In the genomic region with DNA sequence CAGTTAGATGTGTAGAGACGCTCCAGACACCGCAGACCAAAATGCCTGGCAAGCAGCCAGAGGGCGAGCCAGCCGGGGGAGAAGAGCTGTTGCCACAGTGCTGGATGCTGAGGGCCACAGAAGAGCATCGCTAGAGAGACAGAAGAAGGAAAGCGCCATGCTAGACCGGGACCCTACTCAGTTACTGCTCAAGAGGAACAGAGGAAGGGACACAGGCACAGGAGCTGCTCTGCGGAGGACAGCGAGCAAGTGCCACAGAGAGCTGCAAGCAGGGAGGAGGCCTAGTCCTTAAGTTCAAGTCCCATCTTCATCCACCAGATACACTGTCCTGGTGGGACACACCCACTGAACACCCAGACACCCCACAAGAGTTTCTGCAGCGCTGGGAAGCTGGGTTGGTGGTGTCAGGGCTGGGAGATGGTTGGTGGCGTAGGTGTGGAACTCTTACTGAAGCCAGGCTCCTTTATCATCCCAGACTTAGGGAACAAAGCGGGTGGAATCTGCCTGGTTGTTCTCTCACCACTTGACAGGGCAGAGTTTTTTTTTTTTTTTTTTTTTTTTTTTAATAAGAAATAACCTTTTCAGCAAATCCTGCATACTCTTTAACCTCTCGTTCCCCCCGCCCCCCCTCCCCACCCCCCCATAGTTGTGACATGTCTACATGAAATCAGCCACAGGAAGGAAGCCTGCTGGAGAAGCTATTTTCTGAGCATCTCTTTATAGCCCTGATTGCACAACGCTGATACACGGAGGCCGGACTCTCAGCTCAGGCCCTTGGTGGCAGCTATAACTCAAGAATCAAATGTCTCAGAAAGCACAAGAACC, we compare ENCODE assay signal across 9 mouse cellular contexts. TPM values are rescaled to one million over a fixed set of nuclear protein-coding genes. Genes with fewer than 3 reads are reported as not detected.
A peak's percentile ranks its signal among the peaks of the same experiment; 100 is the strongest.
DNase-seq lines count a peak whose midpoint lies in the region; ATAC-seq lines count a peak whose summit lies in the region.
"Had no signal": no experiment of that assay in that cellular context is flagged by ENCODE, and none has a peak within 500 bp of the region (broad histone marks: within the 10 kb centered on the region; RNA-seq: fewer than 3 reads in every experiment).

No protein-coding gene starts in this region.

- H3K4me1 ChIP-seq in heart, embryonic 11.5 days (ENCODE audit: control insufficient read depth, insufficient read depth, low read length), result peaks cover 14% of the 10 kb centered on the region

- no peaks in the 10 kb centered on the region for H3K27me3 ChIP-seq in heart, embryonic 11.5 days (ENCODE audit: control insufficient read depth, insufficient read depth, low read length)

- H3K79me2 ChIP-seq in macrophage (ENCODE audit: inconsistent target), result no peaks in the 10 kb centered on the region

- H3K27ac ChIP-seq in heart, embryonic 11.5 days (ENCODE audit: low read depth, low read length), result no peak overlapping the region
- H3K27ac ChIP-seq in macrophage, result peak overlapping the region; percentile 98

- WGBS in heart, embryonic 11.5 days (ENCODE audit: insufficient replicate concordance), result 60% methylated on average over 17 of the region's 17 CpGs
- WGBS in macrophage (ENCODE audit: missing documents), result 4% methylated on average over 14 of the region's 17 CpGs

- no peak overlapping the region for H3K4me3 ChIP-seq in heart, embryonic 11.5 days (ENCODE audit: low read depth, low read length)
- no peak overlapping the region for H3K4me3 ChIP-seq in macrophage (ENCODE audit: inconsistent target)
- H3K4me3 ChIP-seq: myocyte had no signal

- peak; percentile 96 for DNase-seq in heart, adult 11 months
- DNase-seq in retina, postnatal 1 day, result peak; percentile 48
- DNase-seq in retina, embryonic 14.5 days (ENCODE audit: low spot score), result no peak
- peak; percentile 67 to 75 for DNase-seq in heart, postnatal 14 days
- DNase-seq in urinary bladder, postnatal 36 days (ENCODE audit: low spot score in 2 of 2), result no peak
- no peak for DNase-seq in frontal cortex, postnatal 10 days (ENCODE audit: low spot score in 2 of 2)

- no peak overlapping the region for H3K4me2 ChIP-seq in heart, embryonic 11.5 days

- H3K36me3 ChIP-seq in heart, embryonic 11.5 days (ENCODE audit: control insufficient read depth, insufficient read depth, low read length), result no peaks in the 10 kb centered on the region
- H3K36me3 ChIP-seq in macrophage (ENCODE audit: inconsistent target), result no peaks in the 10 kb centered on the region

- ATAC-seq in heart, embryonic 11.5 days (replicated peaks; ENCODE audit: insufficient number of reproducible peaks, low FRiP score, low TSS enrichment), result no peak

- intact Hi-C loops in heart, postnatal 14 days (cut with DNase I), result loop anchor here (5.0 kb wide), 1 partner anchor 40 kb away; a partner anchor contains a TSS

- no peaks in the 10 kb centered on the region for H3K9me3 ChIP-seq in heart, embryonic 11.5 days (replicated peaks; ENCODE audit: control insufficient read depth, low read length)

- no peak overlapping the region for H3K9ac ChIP-seq in heart, embryonic 11.5 days (ENCODE audit: low read depth, low read length)

RNA-seq across cellular contexts. Expression of a gene that starts 29.0 kb away (rescaled TPM):
- 202 and 221 TPM in 2 replicates for polyA plus RNA-seq in heart, embryonic 11.5 days (2014; fragmentation: Nextera tagmentation; extraction: Ambion mirVana)
- total RNA-seq in heart, postnatal 14 days (2021), result 10 to 100 TPM; 47.7 to 58.4 TPM
- 10 to 100 TPM in 17 of 26 experiments, 1 to 10 TPM in 9; 4.1 to 37.4 (median 12.2) TPM for total RNA-seq in macrophage (2018; cell fraction: chromatin; rRNA removed)
- 10 to 100 TPM; 27.5 to 49.4 (median 37.6) TPM for total RNA-seq in macrophage (2018; cell fraction: cytosol; rRNA removed)
- 10 to 100 TPM in 16 of 26 experiments, 1 to 10 TPM in 10; 5.8 to 26.6 (median 11.3) TPM for total RNA-seq in macrophage (2018; cell fraction: nucleus; rRNA removed)
- 30.6 to 41.0 TPM (median 40.7 TPM) in 3 replicates for polyA plus RNA-seq in macrophage (2018)

RNA-seq across cellular contexts. Expression of a gene that starts 29.3 kb away (rescaled TPM):
- 1,603 and 1,668 TPM in 2 replicates for polyA plus RNA-seq in heart, embryonic 11.5 days (2014; fragmentation: Nextera tagmentation; extraction: Ambion mirVana)
- 1,000 to 10,000 TPM; 4,230 to 4,270 TPM for total RNA-seq in heart, postnatal 14 days (2021)
- 100 to 1,000 TPM in 5 of 26 experiments, 10 to 100 TPM in 21; 43.1 to 125 (median 79.7) TPM for total RNA-seq in macrophage (2018; cell fraction: chromatin; rRNA removed)
- 1,000 to 10,000 TPM in 1 of 26 experiments, 100 to 1,000 TPM in 25; 586 to 1,058 (median 761) TPM for total RNA-seq in macrophage (2018; cell fraction: cytosol; rRNA removed)
- 100 to 1,000 TPM; 140 to 293 (median 184) TPM for total RNA-seq in macrophage (2018; cell fraction: nucleus; rRNA removed)
- 521 to 775 TPM (median 707 TPM) in 3 replicates for polyA plus RNA-seq in macrophage (2018)

RNA-seq across cellular contexts. Expression of a gene that starts 29.5 kb away (rescaled TPM):
- polyA plus RNA-seq in heart, embryonic 11.5 days (2014; fragmentation: Nextera tagmentation; extraction: Ambion mirVana), result 1.9 and 2.0 TPM in 2 replicates
- not detected for total RNA-seq in heart, postnatal 14 days (2021)
- not detected for total RNA-seq in macrophage (2018; cell fraction: chromatin; rRNA removed)
- total RNA-seq in macrophage (2018; cell fraction: cytosol; rRNA removed), result 1 to 10 TPM in 7 of 26 experiments, under 1 TPM in 15, not detected in 4; 0.18 to 1.7 (median 0.68) TPM
- total RNA-seq in macrophage (2018; cell fraction: nucleus; rRNA removed), result 1 to 10 TPM in 1 of 26 experiments, under 1 TPM in 1, not detected in 24; 0.89 to 1.1 TPM
- 0.76 to 0.96 TPM in 2 of 3 replicates, not detected in the other for polyA plus RNA-seq in macrophage (2018)

RNA-seq across cellular contexts. Expression of a gene that starts 38.8 kb away (rescaled TPM):
- polyA plus RNA-seq in heart, embryonic 11.5 days (2014; fragmentation: Nextera tagmentation; extraction: Ambion mirVana), result 3.2 and 3.9 TPM in 2 replicates
- total RNA-seq in heart, postnatal 14 days (2021), result 1 to 10 TPM; 3.9 to 4.3 TPM
- total RNA-seq in macrophage (2018; cell fraction: chromatin; rRNA removed), result 1,000 to 10,000 TPM in 1 of 26 experiments, 100 to 1,000 TPM in 20, 10 to 100 TPM in 5; 46.2 to 1,418 (median 239) TPM
- total RNA-seq in macrophage (2018; cell fraction: cytosol; rRNA removed), result 100 to 1,000 TPM in 24 of 26 experiments, 10 to 100 TPM in 2; 97.5 to 257 (median 185) TPM
- total RNA-seq in macrophage (2018; cell fraction: nucleus; rRNA removed), result 1,000 to 10,000 TPM in 1 of 26 experiments, 100 to 1,000 TPM in 19, 10 to 100 TPM in 6; 76.1 to 1,152 (median 159) TPM
- 116 to 212 TPM (median 193 TPM) in 3 replicates for polyA plus RNA-seq in macrophage (2018)
- polyA plus RNA-seq: myocyte had no signal

RNA-seq across cellular contexts. Expression of a gene that starts 49.9 kb away (rescaled TPM):
- 3.5 and 4.6 TPM in 2 replicates for polyA plus RNA-seq in heart, embryonic 11.5 days (2014; fragmentation: Nextera tagmentation; extraction: Ambion mirVana)
- total RNA-seq in heart, postnatal 14 days (2021), result 1 to 10 TPM; 3.7 to 4.0 TPM
- total RNA-seq in macrophage (2018; cell fraction: chromatin; rRNA removed), result 1 to 10 TPM in 10 of 26 experiments, not detected in 16; 1.3 to 4.2 (median 2.0) TPM
- 1 to 10 TPM in 20 of 26 experiments, under 1 TPM in 6; 0.59 to 5.7 (median 1.9) TPM for total RNA-seq in macrophage (2018; cell fraction: cytosol; rRNA removed)
- 1 to 10 TPM in 12 of 26 experiments, under 1 TPM in 1, not detected in 13; 0.91 to 4.9 (median 1.6) TPM for total RNA-seq in macrophage (2018; cell fraction: nucleus; rRNA removed)
- 0.83 to 3.2 TPM (median 2.1 TPM) in 3 replicates for polyA plus RNA-seq in macrophage (2018)

Comparison
In these comparisons a context has a peak if more than half of its experiments do, and no peak if none do; other contexts are left out.
1. DNase-seq: peak in heart, adult 11 months (single experiment), retina, postnatal 1 day (single experiment) and heart, postnatal 14 days (2 of 2); none in retina, embryonic 14.5 days (single experiment), urinary bladder, postnatal 36 days (0 of 2) and frontal cortex, postnatal 10 days (0 of 2).